Mouse (Mus musculus): Measurements from ENCODE around the gene Chd2.

DNA sequence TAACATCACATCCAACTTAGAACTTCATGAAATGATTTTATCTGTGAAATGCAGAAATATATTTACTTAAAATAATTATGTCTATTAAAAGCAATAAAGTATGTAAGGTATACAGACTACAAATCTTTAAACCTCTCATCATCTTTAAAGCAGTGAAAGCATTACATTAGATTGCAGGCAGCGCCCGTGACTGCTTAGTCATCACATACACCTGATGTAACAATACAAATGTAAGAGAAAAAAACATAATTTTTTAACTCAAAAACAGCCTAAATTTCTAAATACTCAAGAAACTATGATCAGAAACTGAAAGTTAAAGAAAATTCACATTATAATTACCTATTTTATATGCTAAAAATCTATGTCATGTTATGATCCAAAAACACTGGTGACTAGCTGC, 11.5 kb upstream of the Chd2 start:
- no peak for TF ChIP-seq POLR2A (IDR thresholded peaks at IDR 0.05; ENCODE audit: control insufficient read depth, extremely low read depth, insufficient read depth, low read length, poor library complexity)
- TF ChIP-seq CTCF (IDR thresholded peaks at IDR 0.05; ENCODE audit: borderline replicate concordance, control insufficient read depth, extremely low read depth, insufficient read depth, low read length, poor library complexity), result no peak
